Mouse (Mus musculus): Measurements from ENCODE around the gene Adcy9. TPM values are rescaled to one million over a fixed set of nuclear protein-coding genes. Genes with fewer than 3 reads are reported as not detected.
A peak's percentile ranks its signal among the peaks of the same experiment; 100 is the strongest.

Gene Adcy9
- polyA plus RNA-seq (2015; fragmentation: Nextera tagmentation; extraction: Ambion mirVana) = 1.1 and 1.3 TPM in 2 replicates

- H3K4me1 ChIP-seq (replicated peaks; ENCODE audit: insufficient read depth, low read length) = peaks cover 5% of the 10 kb centered on the region
- peak; percentile 90 for DNase-seq (ENCODE audit: low spot score)
- no peaks in the 10 kb centered on the region for H3K27me3 ChIP-seq (ENCODE audit: insufficient read depth, low read length)
- WGBS = under 1% methylated on average over 43 of the region's 64 CpGs
- peak within 1 kb of the TSS; percentile 85 for H3K27ac ChIP-seq
- peak within 1 kb of the TSS; percentile 94 for H3K4me2 ChIP-seq (ENCODE audit: low read length)
- no peak for TF ChIP-seq CTCF (IDR thresholded peaks at IDR 0.05; ENCODE audit: low read depth)
- H3K9me3 ChIP-seq (replicated peaks; ENCODE audit: low read length) = no peaks in the 10 kb centered on the region
- peak; percentile 93 for ATAC-seq (replicated peaks; ENCODE audit: low FRiP score, low read depth)
- H3K4me3 ChIP-seq (replicated peaks; ENCODE audit: low read depth, low read length) = peak within 1 kb of the TSS; percentile 75
- H3K9ac ChIP-seq (ENCODE audit: low read depth, low read length) = peak within 1 kb of the TSS; percentile 77
- no peaks in the 10 kb centered on the region for H3K36me3 ChIP-seq (ENCODE audit: insufficient read depth, low read length)
Observed at GRCm38 (mm10) chr16:4420298-4421054, at the start of gene Adcy9. Adcy9 (minus strand) TSS chr16:4420498.

- ATAC-seq (replicated peaks; ENCODE audit: low FRiP score, low read depth) (0 out of 2 replicates have a peak, but pooled peaks have one; percentile 64), DNase-seq (ENCODE audit: low spot score) (peak; percentile 35)
- Histone ChIP-seq H3K4me2 (ENCODE audit: low read length) (no peak overlapping the region), H3K9ac (ENCODE audit: low read depth, low read length) (no peak overlapping the region), H3K4me1 (replicated peaks; ENCODE audit: insufficient read depth, low read length) (no peaks in the 10 kb centered on the region), H3K27me3 (ENCODE audit: insufficient read depth, low read length) (no peaks in the 10 kb centered on the region), H3K4me3 (replicated peaks; ENCODE audit: low read depth, low read length) (no peak overlapping the region), H3K36me3 (ENCODE audit: insufficient read depth, low read length) (no peaks in the 10 kb centered on the region), H3K9me3 (replicated peaks; ENCODE audit: low read length) (no peaks in the 10 kb centered on the region), H3K27ac (no peak overlapping the region)
- peak; percentile 52 for TF ChIP-seq CTCF (IDR thresholded peaks at IDR 0.05; ENCODE audit: low read depth)
- WGBS = 55% methylated on average over 10 of the region's 10 CpGs
Observed at GRCm38 (mm10) chr16:4469599-4470352, 49.5 kb upstream of the Adcy9 start.

- ATAC-seq (replicated peaks; ENCODE audit: low FRiP score, low read depth) (no peak), DNase-seq (ENCODE audit: low spot score) (no peak)
- Histone ChIP-seq H3K4me1 (replicated peaks; ENCODE audit: insufficient read depth, low read length) (no peaks in the 10 kb centered on the region), H3K4me3 (replicated peaks; ENCODE audit: low read depth, low read length) (no peak overlapping the region), H3K27ac (no peak overlapping the region), H3K9me3 (replicated peaks; ENCODE audit: low read length) (no peaks in the 10 kb centered on the region), H3K4me2 (ENCODE audit: low read length) (no peak overlapping the region), H3K27me3 (ENCODE audit: insufficient read depth, low read length) (no peaks in the 10 kb centered on the region), H3K36me3 (ENCODE audit: insufficient read depth, low read length) (no peaks in the 10 kb centered on the region), H3K9ac (ENCODE audit: low read depth, low read length) (no peak overlapping the region)
- no peak for TF ChIP-seq CTCF (IDR thresholded peaks at IDR 0.05; ENCODE audit: low read depth)
- 53% methylated on average over 9 of the region's 9 CpGs for WGBS
Observed at GRCm38 (mm10) chr16:4464529-4465089, 44.3 kb upstream of the Adcy9 start.

- Histone ChIP-seq H3K36me3 (ENCODE audit: insufficient read depth, low read length) (no peaks in the 10 kb centered on the region), H3K4me3 (replicated peaks; ENCODE audit: low read depth, low read length) (no peak overlapping the region), H3K27me3 (ENCODE audit: insufficient read depth, low read length) (no peaks in the 10 kb centered on the region), H3K9ac (ENCODE audit: low read depth, low read length) (no peak overlapping the region), H3K9me3 (replicated peaks; ENCODE audit: low read length) (no peaks in the 10 kb centered on the region), H3K27ac (no peak overlapping the region), H3K4me1 (replicated peaks; ENCODE audit: insufficient read depth, low read length) (no peaks in the 10 kb centered on the region), H3K4me2 (ENCODE audit: low read length) (no peak overlapping the region)
- DNase-seq (ENCODE audit: low spot score) (no peak), ATAC-seq (replicated peaks; ENCODE audit: low FRiP score, low read depth) (no peak)
- TF ChIP-seq CTCF (IDR thresholded peaks at IDR 0.05; ENCODE audit: low read depth) = no peak
- 77% methylated on average over 3 of the region's 3 CpGs for WGBS
Observed at GRCm38 (mm10) chr16:4457927-4458326, 37.6 kb upstream of the Adcy9 start.

- Histone ChIP-seq H3K9me3 (replicated peaks; ENCODE audit: low read length) (no peaks in the 10 kb centered on the region), H3K4me2 (ENCODE audit: low read length) (no peak overlapping the region), H3K4me3 (replicated peaks; ENCODE audit: low read depth, low read length) (no peak overlapping the region), H3K27ac (no peak overlapping the region), H3K4me1 (replicated peaks; ENCODE audit: insufficient read depth, low read length) (no peaks in the 10 kb centered on the region), H3K9ac (ENCODE audit: low read depth, low read length) (no peak overlapping the region), H3K36me3 (ENCODE audit: insufficient read depth, low read length) (no peaks in the 10 kb centered on the region), H3K27me3 (ENCODE audit: insufficient read depth, low read length) (no peaks in the 10 kb centered on the region)
- no peak for TF ChIP-seq CTCF (IDR thresholded peaks at IDR 0.05; ENCODE audit: low read depth)
- DNase-seq (ENCODE audit: low spot score) = no peak
- no peak for ATAC-seq (replicated peaks; ENCODE audit: low FRiP score, low read depth)
- WGBS = 79% methylated on average over 5 of the region's 5 CpGs
Observed at GRCm38 (mm10) chr16:4456391-4456790, 36.1 kb upstream of the Adcy9 start.

- Histone ChIP-seq H3K9ac (ENCODE audit: low read depth, low read length) (no peak overlapping the region), H3K4me2 (ENCODE audit: low read length) (no peak overlapping the region), H3K27ac (no peak overlapping the region), H3K9me3 (replicated peaks; ENCODE audit: low read length) (no peaks in the 10 kb centered on the region), H3K4me1 (replicated peaks; ENCODE audit: insufficient read depth, low read length) (no peaks in the 10 kb centered on the region), H3K4me3 (replicated peaks; ENCODE audit: low read depth, low read length) (no peak overlapping the region), H3K27me3 (ENCODE audit: insufficient read depth, low read length) (no peaks in the 10 kb centered on the region), H3K36me3 (ENCODE audit: insufficient read depth, low read length) (no peaks in the 10 kb centered on the region)
- no peak for DNase-seq (ENCODE audit: low spot score)
- 83% methylated on average over 4 of the region's 4 CpGs for WGBS
- no peak for ATAC-seq (replicated peaks; ENCODE audit: low FRiP score, low read depth)
- TF ChIP-seq CTCF (IDR thresholded peaks at IDR 0.05; ENCODE audit: low read depth) = no peak
Observed at GRCm38 (mm10) chr16:4455693-4456092, 35.4 kb upstream of the Adcy9 start.
